Comparison of ENCODE assay signal across 12 mouse cellular contexts in genomic region chr4:59364229-59365173, GRCm38 (mm10).
DNase-seq lines count a peak whose midpoint lies in the region; ATAC-seq and TF ChIP-seq lines count a peak whose summit lies in the region.
"Had no signal": no experiment of that assay in that cellular context is flagged by ENCODE, and none has a peak within 500 bp of the region (broad histone marks: within the 10 kb centered on the region; RNA-seq: fewer than 3 reads in every experiment).

No protein-coding gene starts in this region.

- no peak for ATAC-seq in heart, postnatal 0 days (ENCODE audit: insufficient read depth, low read depth)
- peak; percentile 72 for ATAC-seq in limb, embryonic 14.5 days (ENCODE audit: low FRiP score, low read depth)
- peak; percentile 33; the same call in 1 of the 2 replicates for ATAC-seq in stomach, embryonic 16.5 days (ENCODE audit: insufficient read depth, low FRiP score)
- ATAC-seq: inflammation-experienced regulatory T-cells, adult 6 months had no signal

- no peak for TF ChIP-seq CTCF in heart, postnatal 0 days (IDR thresholded peaks at IDR 0.05; ENCODE audit: low read depth)

- H3K4me2 ChIP-seq in heart, postnatal 0 days (ENCODE audit: low read depth, low read length) = no peak overlapping the region
- H3K4me2 ChIP-seq in limb, embryonic 14.5 days (replicated peaks; ENCODE audit: low read depth, low read length, severe bottlenecking) = no peak overlapping the region
- no peak overlapping the region for H3K4me2 ChIP-seq in stomach, embryonic 16.5 days (ENCODE audit: low read depth, low read length)

- intact Hi-C loops in heart, postnatal 14 days (cut with DNase I) = loop anchor here (10.0 kb wide), 2 partner anchors 410 to 490 kb away; no protein-coding TSS in a partner anchor

- TF ChIP-seq POLR2A in limb, embryonic 14.5 days (IDR thresholded peaks at IDR 0.05; ENCODE audit: borderline replicate concordance, extremely low read depth, insufficient read depth, insufficient read length) = no peak

- no peak for TF ChIP-seq EP300 in heart, postnatal 0 days (IDR thresholded peaks at IDR 0.05; ENCODE audit: low read depth)

- peak overlapping the region; percentile 58 for H3K27ac ChIP-seq in heart, postnatal 0 days (ENCODE audit: low read depth)
- H3K27ac ChIP-seq in limb, embryonic 14.5 days (replicated peaks; ENCODE audit: low read depth, low read length) = no peak overlapping the region
- H3K27ac ChIP-seq in stomach, embryonic 16.5 days (ENCODE audit: low read length) = no peak overlapping the region

- no peaks in the 10 kb centered on the region for H3K27me3 ChIP-seq in heart, postnatal 0 days (ENCODE audit: control insufficient read depth, insufficient read depth, low read length)
- H3K27me3 ChIP-seq in limb, embryonic 14.5 days (ENCODE audit: control insufficient read depth, insufficient read depth, low read length) = no peaks in the 10 kb centered on the region
- no peaks in the 10 kb centered on the region for H3K27me3 ChIP-seq in stomach, embryonic 16.5 days (ENCODE audit: control insufficient read depth, insufficient read depth, low read length)

- no peak overlapping the region for H3K4me3 ChIP-seq in heart, postnatal 0 days (ENCODE audit: low read depth, low read length)
- H3K4me3 ChIP-seq in limb, embryonic 14.5 days (replicated peaks; ENCODE audit: low read length) = no peak overlapping the region
- no peak overlapping the region for H3K4me3 ChIP-seq in stomach, embryonic 16.5 days (replicated peaks; ENCODE audit: low read length)
- H3K4me3 ChIP-seq: myocyte had no signal

- WGBS in heart, postnatal 0 days = 62% methylated on average over 10 of the region's 10 CpGs
- 46% methylated on average over 10 of the region's 10 CpGs for WGBS in limb, embryonic 14.5 days
- 64% methylated on average over 10 of the region's 10 CpGs for WGBS in stomach, embryonic 16.5 days

- H3K4me1 ChIP-seq in heart, postnatal 0 days (ENCODE audit: control insufficient read depth, insufficient read depth) = peaks cover 14% of the 10 kb centered on the region
- peaks cover 13% of the 10 kb centered on the region; the same call in 1 of the 2 replicates for H3K4me1 ChIP-seq in limb, embryonic 14.5 days (ENCODE audit: control insufficient read depth, insufficient read depth, low read length)
- peaks cover 16% of the 10 kb centered on the region for H3K4me1 ChIP-seq in stomach, embryonic 16.5 days (ENCODE audit: control insufficient read depth, insufficient read depth, low read length)

- no peak overlapping the region for H3K9ac ChIP-seq in heart, postnatal 0 days (replicated peaks; ENCODE audit: low read depth, low read length)
- no peak overlapping the region for H3K9ac ChIP-seq in limb, embryonic 14.5 days (ENCODE audit: low read depth, low read length, severe bottlenecking)
- H3K9ac ChIP-seq in stomach, embryonic 16.5 days (ENCODE audit: low read length) = no peak overlapping the region

- no peaks in the 10 kb centered on the region for H3K36me3 ChIP-seq in heart, postnatal 0 days (replicated peaks; ENCODE audit: control insufficient read depth, insufficient read depth, low read length)
- H3K36me3 ChIP-seq in limb, embryonic 14.5 days (ENCODE audit: control insufficient read depth, insufficient read depth, low read length) = no peaks in the 10 kb centered on the region
- H3K36me3 ChIP-seq in stomach, embryonic 16.5 days (ENCODE audit: control insufficient read depth, insufficient read depth, low read length) = no peaks in the 10 kb centered on the region

- no peak for DNase-seq in heart, postnatal 0 days (ENCODE audit: low spot score)
- no peak for DNase-seq in heart, postnatal 14 days
- peak; percentile 29 for DNase-seq in ovary, adult 18-20 months (ENCODE audit: low spot score)
- DNase-seq in ovary, postnatal 10 days (ENCODE audit: low spot score) = no peak
- DNase-seq in limb, embryonic 14.5 days (ENCODE audit: low spot score) = peak; percentile 53
- DNase-seq in gastrocnemius, postnatal 4 days (ENCODE audit: low spot score in 2 of 2) = no peak
- DNase-seq: cerebellum, adult 11 months; gastrocnemius, postnatal 14 days; thymus, adult 2 months had no signal

- H3K9me3 ChIP-seq in heart, postnatal 0 days (replicated peaks; ENCODE audit: control insufficient read depth, low read length) = no peaks in the 10 kb centered on the region
- H3K9me3 ChIP-seq in limb, embryonic 14.5 days (ENCODE audit: control insufficient read depth, low read length) = no peaks in the 10 kb centered on the region
- no peaks in the 10 kb centered on the region for H3K9me3 ChIP-seq in stomach, embryonic 16.5 days (replicated peaks; ENCODE audit: control insufficient read depth, low read length)

Comparison
In these comparisons a context has a peak if more than half of its experiments do, and no peak if none do; other contexts are left out.
1. DNase-seq: peak in ovary, adult 18-20 months (single experiment) and limb, embryonic 14.5 days (single experiment); none in heart, postnatal 0 days (single experiment), heart, postnatal 14 days (0 of 2), ovary, postnatal 10 days (single experiment) and gastrocnemius, postnatal 4 days (0 of 2).